Mouse (Mus musculus) bone marrow, adult 2 months (tissue): ENCODE results near the gene Morc4. TPM values are rescaled to one million over a fixed set of nuclear protein-coding genes. Genes with fewer than 3 reads are reported as not detected.

Source experiments
- H3K27ac ChIP-seq: fragments of 200-500 bp; 2 replicates; pipeline ENCODE4 v1.5.1; 2012; ENCODE audit warnings: low read depth, mild to moderate bottlenecking, control low read depth, inconsistent platforms, low read length; ENCODE audit not compliant: control insufficient read depth, poor library complexity, insufficient read depth
- H3K4me1 ChIP-seq: fragments of 200-500 bp; 2 replicates; pipeline ENCODE4 v1.6.1; 2011; ENCODE audit warnings: low read length; ENCODE audit not compliant: control insufficient read depth, insufficient read depth
- H3K4me3 ChIP-seq: fragments of 200-500 bp; replicated peaks from 2 replicates; pipeline ENCODE3; 2011; ENCODE audit warnings: mild to moderate bottlenecking, low read depth, low read length, control low read depth; ENCODE audit not compliant: control insufficient read depth
- CTCF ChIP-seq: fragments of 200-500 bp; IDR thresholded peaks from 2 replicates; pipeline ENCODE4 v1.5.1; 2011; ENCODE audit warnings: low read length, control low read depth; ENCODE audit not compliant: control insufficient read depth, insufficient read depth
- POLR2A ChIP-seq: fragments of 200-500 bp; IDR thresholded peaks from 2 replicates; pipeline ENCODE4 v1.6.1; 2011; ENCODE audit warnings: low read depth, mild to moderate bottlenecking, control low read depth, low read length, borderline replicate concordance; ENCODE audit not compliant: control insufficient read depth
- WGBS: fragments of 180-500 bp; shearing (Covaris S2); methylation state at CpG from one replicate; pipeline ENCODE4 v1.1.7; 2018; 5-methylcytosine and 5-hydroxymethylcytosine counted together
- polyA plus RNA-seq: library from polyadenylated mRNA; stranded (reverse); fragments of >200 nt; gene quantifications from 2 replicates; pipeline ENCODE4 v1.2.4, GENCODE M21; 2011; ENCODE audit warnings: low replicate concordance; ENCODE audit not compliant: missing spikeins, insufficient read depth, insufficient read length

Morc4 gene
- polyA plus RNA-seq: 0.59 and 2.8 TPM in 2 replicates

GRCm38 (mm10) chrX:139870938-139871791 is at the start of gene Morc4:
Gene Morc4, minus strand, starts transcription at chrX:139871677.
- Histone ChIP-seq H3K4me3 (no peak within 1 kb of the TSS), H3K4me1 (no peaks in the 10 kb centered on the region), H3K27ac (no peak within 1 kb of the TSS)
- no peak for TF ChIP-seq POLR2A
- no peak for TF ChIP-seq CTCF
- WGBS: 19% methylated on average over 65 of the region's 87 CpGs

GRCm38 (mm10) chrX:139920572-139920971 is 49.1 kb upstream of the Morc4 start:
- WGBS: 89% methylated on average over 4 of the region's 4 CpGs
- H3K4me3 ChIP-seq: no peak overlapping the region
- no peak for TF ChIP-seq CTCF
- no peak for TF ChIP-seq POLR2A
- no peaks in the 10 kb centered on the region for H3K4me1 ChIP-seq
- H3K27ac ChIP-seq: no peak overlapping the region

GRCm38 (mm10) chrX:139891387-139891786 is 19.9 kb upstream of the Morc4 start:
- 53% methylated on average over 1 of the region's 1 CpGs for WGBS
- Histone ChIP-seq H3K4me3 (no peak overlapping the region), H3K4me1 (no peaks in the 10 kb centered on the region), H3K27ac (no peak overlapping the region)
- TF ChIP-seq CTCF: no peak
- TF ChIP-seq POLR2A: no peak

GRCm38 (mm10) chrX:139883221-139883620 is 11.7 kb upstream of the Morc4 start:
- no peak for TF ChIP-seq CTCF
- no peak for TF ChIP-seq POLR2A
- H3K4me1 ChIP-seq: no peaks in the 10 kb centered on the region
- no peak overlapping the region for H3K4me3 ChIP-seq
- no peak overlapping the region for H3K27ac ChIP-seq

- Histone ChIP-seq H3K4me3 (no peak overlapping the region), H3K27ac (no peak overlapping the region), H3K4me1 (no peaks in the 10 kb centered on the region)
- TF ChIP-seq POLR2A: no peak
- TF ChIP-seq CTCF: no peak
- 65% methylated on average over 3 of the region's 3 CpGs for WGBS
Measured at GRCm38 (mm10) chrX:139877936-139878335, 6.5 kb upstream of the Morc4 start.

GRCm38 (mm10) chrX:139877105-139877504 is 5.6 kb upstream of the Morc4 start:
- 72% methylated on average over 7 of the region's 7 CpGs for WGBS
- Histone ChIP-seq H3K4me3 (no peak overlapping the region), H3K27ac (no peak overlapping the region), H3K4me1 (no peaks in the 10 kb centered on the region)
- TF ChIP-seq CTCF (no peak), POLR2A (no peak)

GRCm38 (mm10) chrX:139870300-139870711 is 1.2 kb downstream of the Morc4 start:
- TF ChIP-seq POLR2A: no peak
- no peak for TF ChIP-seq CTCF
- no peak overlapping the region for H3K27ac ChIP-seq
- WGBS: 18% methylated on average over 15 of the region's 15 CpGs
- H3K4me3 ChIP-seq: no peak overlapping the region
- no peaks in the 10 kb centered on the region for H3K4me1 ChIP-seq

GRCm38 (mm10) chrX:139859402-139859801 is 12.1 kb downstream of the Morc4 start:
- 77% methylated on average over 5 of the region's 5 CpGs for WGBS

GRCm38 (mm10) chrX:139854795-139855194 is 16.7 kb downstream of the Morc4 start:
- Histone ChIP-seq H3K4me1 (no peaks in the 10 kb centered on the region), H3K27ac (no peak overlapping the region), H3K4me3 (no peak overlapping the region)
- WGBS: 84% methylated on average over 4 of the region's 4 CpGs
- TF ChIP-seq CTCF (no peak), POLR2A (no peak)

More at GRCm38 (mm10) chrX:139859402-139859801, 12.1 kb downstream of the Morc4 start:
- Histone ChIP-seq H3K4me1 (no peaks in the 10 kb centered on the region), H3K4me3 (no peak overlapping the region), H3K27ac (no peak overlapping the region)
- TF ChIP-seq POLR2A (no peak), CTCF (no peak)
